Mouse (Mus musculus) layer of hippocampus, adult 9-10 months (tissue): ENCODE data around the gene Plcxd3.
"Not testable (repeated sequence)": the region's sequence is repeated elsewhere in the genome, so short reads cannot be mapped to it uniquely, and the experiment has no call there.

Source experiments
- DNase-seq: peaks from one replicate; pipeline ENCODE4 v3.0.0; 2022; ENCODE audit warnings: low spot score

The Plcxd3 gene

GRCm38 (mm10) chr15:4561431-4561970 is 186.2 kb downstream of the Plcxd3 start:
- no peak for DNase-seq

DNA sequence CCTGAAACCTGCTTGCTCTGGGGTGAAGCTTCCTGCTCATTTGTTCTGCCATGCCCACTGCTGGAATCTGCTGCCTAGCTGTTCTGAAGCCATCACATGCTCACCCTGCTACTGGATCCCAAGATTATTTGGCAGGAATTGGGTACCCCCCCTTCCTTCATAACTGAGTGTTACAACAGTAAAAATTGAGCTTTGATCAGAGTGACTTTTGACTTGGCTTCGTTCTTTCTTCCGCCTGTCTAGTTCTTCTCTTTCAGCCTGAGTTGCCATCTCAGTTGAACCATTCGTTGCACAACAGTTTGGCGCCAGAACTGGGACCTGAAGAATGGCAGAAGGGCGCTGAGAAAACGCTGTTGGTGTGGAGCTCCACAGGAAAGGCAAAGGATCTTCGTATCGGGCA is 220.2 kb downstream of the Plcxd3 start:
- not testable (repeated sequence) for DNase-seq

GRCm38 (mm10) chr15:4598661-4599060 is 223.4 kb downstream of the Plcxd3 start:
- DNase-seq: not testable (repeated sequence)

DNA sequence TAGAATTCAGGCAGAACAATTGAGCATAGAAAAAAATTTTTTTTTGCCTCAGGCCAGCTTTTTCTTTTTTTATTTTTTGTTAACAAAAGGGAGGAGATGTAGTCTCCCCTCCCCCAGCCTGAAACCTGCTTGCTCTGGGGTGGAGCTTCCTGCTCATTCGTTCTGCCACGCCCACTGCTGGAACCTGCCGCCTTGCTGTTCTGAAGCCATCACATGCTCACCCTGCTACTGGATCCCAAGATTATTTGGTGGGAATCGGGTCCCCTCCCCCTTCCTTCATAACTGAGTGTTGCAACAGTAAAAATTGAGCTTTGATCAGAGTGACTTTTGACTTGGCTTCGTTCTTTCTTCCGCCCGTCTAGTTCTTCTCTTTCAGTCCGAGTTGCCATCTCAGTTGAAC is 224.0 kb downstream of the Plcxd3 start:
- DNase-seq: not testable (repeated sequence)

DNA sequence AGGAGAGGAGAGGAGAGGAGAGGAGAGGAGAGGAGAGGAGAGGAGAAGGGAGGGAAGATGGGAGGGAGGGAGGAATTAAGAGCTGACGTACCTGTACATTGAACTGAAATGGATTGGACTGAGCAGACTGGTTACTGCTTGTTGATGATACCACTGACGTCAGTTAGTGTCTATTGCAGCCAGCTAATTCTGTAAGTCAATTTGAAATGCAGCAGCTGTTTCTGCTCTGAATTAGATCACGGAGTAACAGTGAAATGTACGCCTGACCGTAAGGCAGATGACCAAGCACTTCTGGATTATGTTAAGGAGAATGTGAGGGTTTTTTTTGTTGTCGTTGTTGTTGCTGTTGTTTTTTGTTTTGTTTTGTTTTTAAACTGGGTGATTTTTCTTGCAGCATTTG is 230.3 kb downstream of the Plcxd3 start:
- no peak for DNase-seq
